Mouse (Mus musculus): ENCODE results near the gene Ascc3.

The Ascc3 gene
- long read RNA-seq, experiment 1, partial matches to known transcripts: 11 of 14 reads
- long read RNA-seq, experiment 1, other reads (novel, unspliced or antisense): 3 of 14 reads
- long read RNA-seq, experiment 2, partial matches to known transcripts: 14 of 16 reads
- long read RNA-seq, experiment 2, other reads (novel, unspliced or antisense): 2 of 16 reads

GRCm38 (mm10) chr10:50592355-50593293 lies at the start of gene Ascc3:
Gene Ascc3 (plus strand): TSS chr10:50592669.
- intact Hi-C loops (cut with DNase I): no loop called here

GRCm38 (mm10) chr10:50584721-50585120 lies 7.7 kb upstream of the Ascc3 start:
- intact Hi-C loops (cut with DNase I): no loop called here

GRCm38 (mm10) chr10:50586556-50586955 lies 5.9 kb upstream of the Ascc3 start:
- intact Hi-C loops (cut with DNase I): no loop called here

- intact Hi-C loops (cut with DNase I): no loop called here
Observed at GRCm38 (mm10) chr10:50593371-50593770, 902 bp downstream of the Ascc3 start.

- intact Hi-C loops (cut with DNase I): no loop called here
Observed at GRCm38 (mm10) chr10:50595340-50595739, 2.9 kb downstream of the Ascc3 start.

GRCm38 (mm10) chr10:50604919-50605318 lies 12.4 kb downstream of the Ascc3 start:
- intact Hi-C loops (cut with DNase I): no loop called here

- intact Hi-C loops (cut with DNase I): no loop called here
Observed at GRCm38 (mm10) chr10:50613840-50614239, 21.4 kb downstream of the Ascc3 start.

- intact Hi-C loops (cut with DNase I): no loop called here
Observed at GRCm38 (mm10) chr10:50625874-50626273, 33.4 kb downstream of the Ascc3 start.

GRCm38 (mm10) chr10:50639607-50640006 lies 47.1 kb downstream of the Ascc3 start:
- intact Hi-C loops (cut with DNase I): no loop called here

GRCm38 (mm10) chr10:50650612-50651011 lies 58.1 kb downstream of the Ascc3 start:
- intact Hi-C loops (cut with DNase I): no loop called here

- intact Hi-C loops (cut with DNase I): no loop called here
Observed at GRCm38 (mm10) chr10:50653551-50653950, 61.1 kb downstream of the Ascc3 start.

GRCm38 (mm10) chr10:50657352-50657751 lies 64.9 kb downstream of the Ascc3 start:
- intact Hi-C loops (cut with DNase I): no loop called here

- intact Hi-C loops (cut with DNase I): no loop called here
Observed at GRCm38 (mm10) chr10:50671517-50671916, 79.0 kb downstream of the Ascc3 start.

- intact Hi-C loops (cut with DNase I): no loop called here
Observed at GRCm38 (mm10) chr10:50690324-50690723, 97.9 kb downstream of the Ascc3 start.

GRCm38 (mm10) chr10:50698836-50699433 lies 106.5 kb downstream of the Ascc3 start:
- intact Hi-C loops (cut with DNase I): no loop called here

GRCm38 (mm10) chr10:50701736-50702135 lies 109.3 kb downstream of the Ascc3 start:
- intact Hi-C loops (cut with DNase I): loop anchor here (5.0 kb wide), 1 partner anchor 701 kb away; no protein-coding TSS in a partner anchor

- intact Hi-C loops (cut with DNase I): loop anchor here (5.0 kb wide), 1 partner anchor 700 kb away; no protein-coding TSS in a partner anchor
Observed at GRCm38 (mm10) chr10:50702361-50702760, 109.9 kb downstream of the Ascc3 start.

GRCm38 (mm10) chr10:50704202-50704601 lies 111.7 kb downstream of the Ascc3 start:
- intact Hi-C loops (cut with DNase I): loop anchor here (5.0 kb wide), 1 partner anchor 698 kb away; no protein-coding TSS in a partner anchor

GRCm38 (mm10) chr10:50704898-50705297 lies 112.4 kb downstream of the Ascc3 start:
- intact Hi-C loops (cut with DNase I): loop anchor here (5.0 kb wide), 1 partner anchor 697 kb away; no protein-coding TSS in a partner anchor

- intact Hi-C loops (cut with DNase I): no loop called here
Observed at GRCm38 (mm10) chr10:50711286-50711685, 118.8 kb downstream of the Ascc3 start.

- intact Hi-C loops (cut with DNase I): no loop called here
Observed at GRCm38 (mm10) chr10:50711765-50712164, 119.3 kb downstream of the Ascc3 start.

GRCm38 (mm10) chr10:50733459-50733858 lies 141.0 kb downstream of the Ascc3 start:
- intact Hi-C loops (cut with DNase I): no loop called here

All from adrenal gland (tissue).